Mouse (Mus musculus): ENCODE measurements around the gene Nav2.

Nav2 gene

DNA sequence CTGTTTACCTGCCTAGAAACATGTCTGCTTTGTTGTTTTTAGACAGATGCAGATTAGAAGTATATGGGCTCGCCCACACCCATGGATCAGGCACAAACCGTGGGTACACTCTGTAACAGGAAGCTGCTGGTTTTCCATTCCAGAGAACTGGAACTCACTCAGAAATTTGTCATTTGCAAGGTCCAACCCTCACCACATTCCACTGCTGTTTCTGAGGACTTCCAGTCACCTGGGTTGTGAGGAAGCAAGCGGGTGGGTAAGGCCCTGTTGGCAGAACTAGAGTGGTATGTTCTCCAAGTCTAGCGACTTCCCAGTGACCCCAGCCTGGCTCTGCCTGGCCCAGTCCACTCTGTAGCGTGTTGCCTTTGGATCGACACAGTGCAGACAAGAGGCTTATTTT lies 349.6 kb downstream of the Nav2 start:
- DNase-seq, result peak; percentile 43

- no peak for DNase-seq
Observed at GRCm38 (mm10) chr7:49261941-49262511, 353.5 kb downstream of the Nav2 start.

DNA sequence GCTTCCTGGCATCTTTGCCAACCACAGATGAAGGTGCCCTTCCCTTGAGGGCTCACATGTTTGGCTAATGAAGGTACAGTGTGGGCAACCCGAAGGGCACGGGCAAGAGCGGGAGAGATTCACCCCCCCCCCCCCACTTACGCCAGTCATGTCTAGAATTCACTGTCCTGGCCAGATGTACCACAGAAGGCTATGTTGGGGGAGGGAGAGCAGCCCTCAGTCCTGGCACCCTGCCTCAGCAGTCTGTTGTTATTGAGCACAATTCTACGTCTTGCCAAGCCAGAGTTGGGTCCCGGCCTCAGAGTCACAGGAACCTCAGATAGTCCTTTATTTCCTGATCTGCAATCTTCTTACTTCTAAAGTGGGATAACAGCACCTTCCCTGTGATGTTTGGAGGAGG lies 357.9 kb downstream of the Nav2 start:
- DNase-seq, result no peak

DNA sequence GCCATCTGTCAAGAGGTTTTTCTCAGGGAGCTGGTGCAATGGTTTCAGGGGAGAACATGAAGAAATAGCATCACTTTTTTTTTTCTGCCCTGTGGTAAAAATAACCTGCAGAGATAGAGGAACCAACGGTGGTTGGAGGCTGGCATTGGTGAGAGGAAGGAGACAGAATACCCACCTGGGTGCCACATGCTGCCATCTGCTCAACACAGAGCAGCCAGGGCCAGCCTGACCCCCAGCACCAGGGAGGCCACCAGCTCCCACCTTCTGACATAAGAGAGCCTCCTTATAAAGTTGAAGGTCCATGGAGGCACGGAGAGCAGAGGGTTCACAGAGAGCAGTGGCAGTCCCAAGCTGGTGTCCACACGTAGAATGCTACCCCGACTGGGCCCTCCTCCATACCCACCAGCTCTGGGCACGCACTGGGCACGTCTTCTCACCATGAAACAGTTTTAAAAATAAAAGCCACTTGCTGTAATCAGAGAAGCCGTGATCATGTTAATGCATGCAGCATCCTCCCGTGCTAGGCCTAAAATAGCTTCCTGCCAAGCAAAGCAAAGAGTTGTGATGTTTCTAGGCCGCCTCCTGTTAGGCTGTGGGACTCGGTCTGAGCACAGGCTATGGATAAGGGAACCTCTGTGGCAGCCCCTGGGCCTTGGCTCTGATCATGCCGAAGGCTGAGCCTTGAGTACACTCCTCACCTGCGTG lies 359.3 kb downstream of the Nav2 start:
- no peak for DNase-seq

GRCm38 (mm10) chr7:49268401-49268921 lies 359.9 kb downstream of the Nav2 start:
- no peak for DNase-seq

DNA sequence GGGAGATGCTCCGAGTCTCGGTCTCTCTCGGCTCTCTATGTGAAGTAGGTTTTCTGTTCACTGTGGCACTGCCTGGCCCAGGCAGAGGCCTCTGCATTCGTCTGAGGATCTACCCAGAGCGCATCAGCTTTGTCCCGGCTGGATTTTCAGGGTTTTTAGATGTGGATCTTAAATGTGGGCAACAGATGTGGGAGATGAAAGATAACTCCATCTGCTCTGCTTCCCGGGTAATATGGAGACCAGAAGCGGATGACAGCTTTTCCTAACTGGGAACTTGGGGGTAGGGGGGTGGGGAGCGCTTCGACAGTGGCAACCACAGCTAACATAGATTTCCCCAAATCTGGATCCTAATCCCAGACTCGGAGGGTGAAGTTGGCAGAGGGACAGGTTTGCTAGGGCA lies 362.3 kb downstream of the Nav2 start:
- no peak for DNase-seq

DNA sequence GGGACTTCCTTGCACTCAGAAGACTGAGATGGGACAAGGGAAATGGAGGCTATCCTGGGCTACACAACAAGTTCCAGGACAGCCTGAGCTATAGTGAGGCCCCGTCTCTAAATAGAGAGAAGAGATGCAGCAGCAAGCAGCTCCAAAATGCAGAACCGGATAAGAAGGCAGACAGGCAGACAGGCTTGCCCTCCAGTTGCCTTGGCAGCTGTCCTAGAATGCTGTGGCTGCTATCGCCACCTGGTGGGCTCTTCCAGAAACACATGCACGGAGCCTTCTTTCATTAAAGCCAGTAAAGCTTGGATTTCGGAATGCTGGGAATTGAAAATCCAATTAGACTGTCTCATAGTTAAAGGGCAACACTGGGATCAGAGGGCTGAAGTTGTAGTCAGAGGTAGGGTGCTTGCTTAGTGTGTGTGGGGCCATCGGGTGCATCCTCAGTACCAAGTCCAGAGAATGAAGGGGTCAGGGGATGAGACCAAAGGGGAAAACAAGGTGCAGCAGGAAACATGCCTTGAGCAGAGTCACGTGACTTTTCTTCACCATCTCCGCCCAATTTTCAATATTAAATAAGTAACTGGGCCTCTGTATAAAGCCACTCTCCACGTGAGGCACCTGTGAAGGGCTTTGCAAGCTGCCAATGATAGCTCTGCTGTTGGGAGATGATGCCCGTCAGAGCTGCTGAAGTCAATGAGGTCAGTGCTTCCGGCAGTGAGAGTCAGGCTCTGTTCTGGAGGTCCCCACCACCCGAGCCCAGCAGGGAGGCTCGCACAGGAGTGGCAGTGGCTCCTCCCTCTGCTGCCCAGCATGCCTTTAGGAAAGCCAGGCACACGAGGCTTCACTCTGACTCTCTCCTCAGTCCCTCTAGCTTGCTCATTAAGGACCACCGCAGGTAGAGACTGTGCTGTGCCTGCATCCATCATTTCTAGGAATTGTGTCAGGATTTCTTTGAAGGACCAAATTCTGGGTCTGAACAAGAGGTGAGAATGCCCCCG lies 364.2 kb downstream of the Nav2 start:
- DNase-seq, result peak; percentile 86

DNA sequence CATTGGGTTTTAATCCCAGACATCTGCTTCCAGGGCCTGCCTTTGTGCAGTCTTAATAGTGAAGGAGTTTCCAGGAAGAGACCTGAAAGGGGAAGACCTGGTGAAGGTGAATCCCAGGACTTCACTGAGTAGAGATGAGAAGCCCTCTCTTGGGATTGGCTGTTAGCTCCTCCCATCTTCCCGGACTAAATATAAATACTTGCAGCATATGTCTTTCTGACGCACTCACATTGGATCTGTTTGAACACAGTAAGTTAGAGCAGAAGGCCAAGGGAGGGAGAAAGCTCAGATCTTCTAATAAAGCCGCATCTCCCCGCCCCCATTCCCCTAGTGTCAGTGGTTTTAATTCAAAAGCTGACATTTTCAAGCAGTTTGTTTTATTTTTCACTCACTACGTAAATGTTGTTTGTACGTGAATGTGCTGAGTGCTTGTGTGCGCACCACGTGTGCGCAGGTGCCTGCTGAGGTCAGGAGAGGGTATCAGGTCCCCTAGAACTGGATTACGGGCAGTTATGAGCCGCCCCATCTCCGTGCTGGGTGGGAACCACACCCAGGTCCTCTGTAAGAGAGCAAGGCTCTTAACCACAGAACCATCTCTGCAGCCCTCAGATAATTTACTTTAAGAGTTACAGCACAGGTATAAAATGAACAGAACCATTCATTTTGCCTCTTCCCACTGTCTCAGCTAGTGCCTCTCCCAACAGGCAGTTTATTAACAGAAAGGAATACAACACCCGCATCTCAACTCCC lies 365.6 kb downstream of the Nav2 start:
- no peak for DNase-seq

GRCm38 (mm10) chr7:49274676-49275075 lies 366.2 kb downstream of the Nav2 start:
- no peak for DNase-seq

DNA sequence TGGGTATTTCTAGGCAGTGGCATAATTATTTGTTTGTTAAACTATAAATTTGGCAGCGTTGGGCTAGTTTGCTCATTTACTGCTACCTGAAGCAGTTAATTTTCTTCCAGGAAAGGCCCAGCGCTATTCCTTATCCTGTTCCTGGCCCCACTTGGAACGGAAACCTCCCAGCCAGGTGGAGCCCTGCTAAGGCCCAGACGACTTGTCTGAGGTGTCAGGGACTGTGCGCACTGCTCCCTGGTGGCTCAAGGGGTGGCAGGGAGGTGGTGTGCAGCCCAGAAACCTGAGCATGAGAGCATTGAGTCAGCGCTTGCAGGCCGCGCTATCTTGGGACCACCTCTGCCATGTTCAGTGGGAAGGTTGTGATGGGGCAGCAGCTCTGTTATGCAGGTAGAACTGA lies 367.6 kb downstream of the Nav2 start:
- no peak for DNase-seq

GRCm38 (mm10) chr7:49277685-49278084 lies 369.2 kb downstream of the Nav2 start:
- DNase-seq, result no peak

DNA sequence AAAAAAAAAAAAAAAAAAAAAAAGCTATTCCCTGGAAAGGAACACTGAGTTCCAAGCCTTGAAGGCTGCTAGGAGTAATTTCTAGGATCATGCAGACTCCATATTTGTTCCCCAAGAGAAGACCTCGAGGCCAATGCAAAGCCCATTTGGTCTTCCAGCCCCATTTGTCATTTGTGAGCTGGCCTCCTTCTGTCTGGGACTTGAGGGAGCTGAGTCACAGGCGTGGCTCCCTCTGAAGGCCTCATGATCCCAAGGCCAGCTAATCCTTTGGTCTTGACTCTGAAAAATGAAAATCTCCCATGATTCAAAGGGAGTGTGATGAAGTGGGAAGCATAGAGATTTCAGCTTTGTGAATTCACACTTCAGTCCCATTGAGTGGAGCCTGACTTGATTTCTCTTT lies 370.0 kb downstream of the Nav2 start:
- no peak for DNase-seq

- no peak for DNase-seq
Observed at GRCm38 (mm10) chr7:49280427-49280826, 371.9 kb downstream of the Nav2 start.

- no peak for DNase-seq
Observed at GRCm38 (mm10) chr7:49282446-49282845, 373.9 kb downstream of the Nav2 start.

GRCm38 (mm10) chr7:49283507-49284361 lies 375.2 kb downstream of the Nav2 start:
- DNase-seq, result peak; percentile 62

GRCm38 (mm10) chr7:49288186-49288585 lies 379.7 kb downstream of the Nav2 start:
- no peak for DNase-seq

GRCm38 (mm10) chr7:49290308-49290707 lies 381.8 kb downstream of the Nav2 start:
- peak; percentile 54 for DNase-seq

GRCm38 (mm10) chr7:49291208-49291892 lies 382.8 kb downstream of the Nav2 start:
- no peak for DNase-seq

GRCm38 (mm10) chr7:49297148-49297547 lies 388.6 kb downstream of the Nav2 start:
- peak; percentile 24 for DNase-seq

DNA sequence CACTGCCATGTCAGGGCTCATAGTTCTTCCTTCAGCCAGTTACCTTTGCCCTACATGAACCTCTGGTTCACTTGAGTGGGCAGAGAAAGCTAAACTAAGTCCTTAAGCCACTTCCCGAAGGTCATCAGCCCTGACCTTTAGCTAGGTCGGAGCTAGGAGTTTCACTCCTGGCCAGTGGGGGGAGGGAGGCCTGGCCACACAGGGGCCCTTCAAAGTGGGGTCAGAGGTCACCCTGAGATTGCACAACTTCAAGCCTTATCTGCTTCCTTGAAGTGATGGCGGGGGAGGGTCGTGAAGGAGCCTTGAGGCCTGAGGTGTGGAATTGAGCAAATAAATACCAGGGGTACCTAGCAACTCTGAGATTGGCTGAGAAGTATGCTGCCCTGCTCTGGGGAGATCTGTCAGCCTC lies 389.9 kb downstream of the Nav2 start:
- DNase-seq, result peak; percentile 81

DNA sequence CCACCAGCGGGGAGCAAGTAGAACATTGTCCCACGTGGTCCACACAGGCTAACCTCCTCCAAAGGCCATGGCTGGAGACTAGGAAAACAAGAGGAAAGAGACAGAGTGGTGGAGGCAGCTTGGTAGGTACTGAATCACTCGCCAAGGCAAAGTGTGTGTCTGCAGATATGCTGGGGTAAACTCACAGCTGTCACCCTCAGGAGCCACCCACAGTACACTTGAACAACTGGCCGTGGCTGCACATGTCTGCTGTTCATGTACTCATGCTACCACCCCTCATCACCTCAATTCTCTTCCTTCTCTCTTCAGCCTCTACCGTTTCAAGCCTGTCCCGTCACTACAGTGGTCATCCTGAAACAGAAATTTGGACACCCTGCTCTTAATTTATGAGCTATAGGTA lies 393.0 kb downstream of the Nav2 start:
- DNase-seq, result no peak

Measured in kidney, adult 9 months (tissue).